Mouse (Mus musculus): ENCODE results near the gene Dtnbp1.
A peak's percentile ranks its signal among the peaks of the same experiment; 100 is the strongest.

Gene Dtnbp1

GRCm38 (mm10) chr13:45001228-45001910, 578 bp downstream of the Dtnbp1 start:
- DNase-seq (ENCODE audit: low read depth, low spot score): peak; percentile 81

- DNase-seq (ENCODE audit: low read depth, low spot score): peak; percentile 82
Observed at GRCm38 (mm10) chr13:45000836-45001227, 1.1 kb downstream of the Dtnbp1 start.

- DNase-seq (ENCODE audit: low read depth, low spot score): no peak
Observed at GRCm38 (mm10) chr13:44999211-44999610, 2.7 kb downstream of the Dtnbp1 start.

GRCm38 (mm10) chr13:44996339-44996738, 5.6 kb downstream of the Dtnbp1 start:
- DNase-seq (ENCODE audit: low read depth, low spot score): no peak

- no peak for DNase-seq (ENCODE audit: low read depth, low spot score)
Observed at GRCm38 (mm10) chr13:44992550-44993205, 9.3 kb downstream of the Dtnbp1 start.

GRCm38 (mm10) chr13:44991936-44992335, 10.0 kb downstream of the Dtnbp1 start:
- no peak for DNase-seq (ENCODE audit: low read depth, low spot score)

GRCm38 (mm10) chr13:44990073-44990682, 11.8 kb downstream of the Dtnbp1 start:
- DNase-seq (ENCODE audit: low read depth, low spot score): no peak

GRCm38 (mm10) chr13:44986352-44986751, 15.6 kb downstream of the Dtnbp1 start:
- no peak for DNase-seq (ENCODE audit: low read depth, low spot score)

GRCm38 (mm10) chr13:44985321-44985720, 16.6 kb downstream of the Dtnbp1 start:
- DNase-seq (ENCODE audit: low read depth, low spot score): no peak

GRCm38 (mm10) chr13:44983635-44984401, 18.1 kb downstream of the Dtnbp1 start:
- DNase-seq (ENCODE audit: low read depth, low spot score): no peak

- DNase-seq (ENCODE audit: low read depth, low spot score): no peak
Observed at GRCm38 (mm10) chr13:44982799-44983198, 19.1 kb downstream of the Dtnbp1 start.

GRCm38 (mm10) chr13:44979433-44979832, 22.5 kb downstream of the Dtnbp1 start:
- no peak for DNase-seq (ENCODE audit: low read depth, low spot score)

- DNase-seq (ENCODE audit: low read depth, low spot score): peak; percentile 58
Observed at GRCm38 (mm10) chr13:44977483-44978141, 24.3 kb downstream of the Dtnbp1 start.

GRCm38 (mm10) chr13:44977059-44977458, 24.9 kb downstream of the Dtnbp1 start:
- no peak for DNase-seq (ENCODE audit: low read depth, low spot score)

- DNase-seq (ENCODE audit: low read depth, low spot score): no peak
Observed at GRCm38 (mm10) chr13:44960542-44961291, 41.2 kb downstream of the Dtnbp1 start.

- DNase-seq (ENCODE audit: low read depth, low spot score): no peak
Observed at GRCm38 (mm10) chr13:44957049-44957448, 44.9 kb downstream of the Dtnbp1 start.

GRCm38 (mm10) chr13:44955781-44956180, 46.2 kb downstream of the Dtnbp1 start:
- DNase-seq (ENCODE audit: low read depth, low spot score): no peak

- no peak for DNase-seq (ENCODE audit: low read depth, low spot score)
Observed at GRCm38 (mm10) chr13:44954232-44954568, 47.7 kb downstream of the Dtnbp1 start.

- DNase-seq (ENCODE audit: low read depth, low spot score): no peak
Observed at GRCm38 (mm10) chr13:44953546-44954231, 48.3 kb downstream of the Dtnbp1 start.

- DNase-seq (ENCODE audit: low read depth, low spot score): no peak
Observed at GRCm38 (mm10) chr13:44952393-44953086, 49.4 kb downstream of the Dtnbp1 start.

All from 3T3-L1 (cell line).